Mouse (Mus musculus) gastrocnemius, postnatal 14 days (tissue): ENCODE measurements around the gene Nipa1. TPM values are rescaled to one million over a fixed set of nuclear protein-coding genes. Genes with fewer than 3 reads are reported as not detected.

Experiments
- DNase-seq: peaks from one replicate; pipeline ENCODE4 v3.0.0; 2021; ENCODE audit warnings: mixed read lengths
- intact Hi-C: fragments of 180-260 bp; cut with DNase I; formaldehyde crosslinking; loops from one replicate; pipeline ENCODE4 v1.15.1; 2025; ENCODE audit warnings: low total_unique reads
- total RNA-seq, 2 experiments: library from RNA; stranded (reverse); gene quantifications; 2 replicates each; pipeline ENCODE4 v1.2.3; 2021

The Nipa1 gene
- total RNA-seq, 2 experiments from 2014 or later, result 2.4 to 3.2 TPM

DNA sequence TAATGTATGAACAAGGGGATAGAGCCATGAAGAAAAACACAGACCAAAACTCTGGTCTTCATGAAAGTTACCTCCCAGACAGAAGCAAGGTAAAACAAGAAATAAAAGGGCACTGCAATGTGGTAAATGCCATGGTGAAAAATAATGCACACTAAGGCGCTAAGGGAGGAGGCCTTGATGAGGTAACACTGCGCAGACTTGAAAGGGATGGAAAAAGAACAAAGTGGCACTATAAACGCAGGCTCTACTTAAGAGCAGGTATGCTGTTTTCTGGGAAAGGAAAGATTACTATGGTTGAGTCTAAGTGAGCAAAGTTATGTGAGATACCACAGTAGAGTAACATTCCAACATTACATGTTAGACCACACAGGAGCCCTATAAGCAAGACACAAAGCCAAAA is 60.0 kb downstream of the Nipa1 start:
- intact Hi-C loops, result no loop called here
- no peak for DNase-seq

DNA sequence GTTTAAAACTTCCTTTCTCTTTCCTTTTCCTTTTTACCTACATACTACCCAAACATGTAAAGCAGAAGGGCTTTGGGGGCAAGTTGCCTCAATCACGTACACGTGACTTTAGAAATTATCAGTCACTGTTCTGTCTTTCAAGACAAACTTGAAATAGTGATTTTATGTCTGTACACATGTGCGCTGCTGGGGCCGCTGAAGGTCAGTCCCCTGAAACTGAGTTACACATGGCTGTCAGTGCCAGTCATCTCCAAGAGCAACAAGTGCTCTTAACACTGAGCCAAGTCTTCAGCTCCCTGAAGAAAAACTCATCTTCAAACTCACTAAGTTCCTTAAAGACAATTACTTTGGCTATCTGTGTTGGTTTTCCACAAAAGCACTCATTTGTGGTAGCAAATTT is 61.8 kb downstream of the Nipa1 start:
- no peak for DNase-seq
- intact Hi-C loops, result no loop called here

GRCm38 (mm10) chr7:55957178-55957577 is 62.6 kb downstream of the Nipa1 start:
- intact Hi-C loops, result no loop called here
- no peak for DNase-seq

DNA sequence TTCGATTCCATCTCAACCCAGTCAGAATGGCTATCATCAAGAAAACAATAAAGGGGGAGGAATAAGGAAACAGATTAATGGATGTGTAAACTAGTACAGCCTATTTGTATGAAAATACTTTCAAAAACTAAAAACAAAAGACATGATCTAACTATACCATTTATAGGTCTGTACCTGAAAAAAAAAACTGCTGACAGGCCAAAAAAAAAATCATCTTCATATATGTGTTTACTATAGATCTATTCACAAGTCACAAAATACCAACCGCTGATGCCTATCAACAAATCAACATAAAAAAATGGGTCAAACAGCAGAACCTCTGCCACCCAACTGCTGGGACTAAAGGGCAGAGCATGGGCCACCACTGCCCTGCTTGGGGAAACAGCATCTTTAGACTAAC is 63.7 kb downstream of the Nipa1 start:
- no peak for DNase-seq
- intact Hi-C loops, result no loop called here

DNA sequence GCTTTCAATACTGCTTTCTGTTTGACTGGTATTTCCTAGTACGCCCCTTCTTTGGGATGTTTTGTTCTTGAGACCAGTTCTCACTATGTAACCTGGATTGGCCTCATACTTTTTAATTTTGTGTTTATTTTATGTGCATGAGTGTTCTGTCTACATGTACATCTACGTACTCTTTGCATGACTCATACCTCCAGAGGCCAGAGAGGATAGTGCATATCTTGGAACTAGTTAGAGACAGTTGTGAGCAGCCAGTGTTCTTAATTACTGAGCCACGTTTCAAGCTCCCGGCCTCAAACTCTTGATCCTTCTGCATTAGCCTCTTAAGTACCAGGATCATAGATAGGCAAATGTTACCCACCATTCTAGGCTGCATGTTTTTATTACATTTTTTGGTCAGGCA is 81.4 kb downstream of the Nipa1 start:
- no peak for DNase-seq
- intact Hi-C loops, result loop anchor here (10.0 kb wide), 1 partner anchor 216 kb away; no protein-coding TSS in a partner anchor

GRCm38 (mm10) chr7:55935025-55935424 is 84.7 kb downstream of the Nipa1 start:
- DNase-seq, result no peak
- intact Hi-C loops, result loop anchor here (10.0 kb wide), 1 partner anchor 220 kb away; no protein-coding TSS in a partner anchor

DNA sequence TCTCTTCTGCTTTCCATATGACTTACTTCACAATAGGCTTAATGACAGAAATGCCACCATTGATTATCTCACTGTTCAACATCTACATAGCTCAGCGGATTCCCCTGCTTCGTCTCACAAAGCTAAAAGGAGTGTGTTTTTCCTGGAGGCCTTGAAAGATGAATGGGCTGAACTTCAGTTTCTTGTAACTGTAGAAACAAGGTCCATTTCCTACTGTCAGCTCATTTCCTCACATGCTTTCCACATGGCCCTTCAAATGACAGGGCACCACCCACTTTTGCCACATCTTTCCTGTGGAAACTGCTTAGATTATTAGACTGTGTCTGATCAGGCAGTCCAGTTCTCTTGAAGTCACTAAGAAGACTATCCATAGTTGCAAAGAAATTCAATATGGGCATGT is 91.1 kb downstream of the Nipa1 start:
- no peak for DNase-seq
- intact Hi-C loops, result no loop called here

Other genes starting within 250 kb of the Nipa1 start
- 1 to 10 TPM; 9.0 to 9.8 TPM for gene Tubgcp5, start 225.8 kb downstream of the Nipa1 start, total RNA-seq
- gene Cyfip1, start 178.2 kb downstream of the Nipa1 start, total RNA-seq, result 10 to 100 TPM; 28.3 to 29.4 TPM
- 10 to 100 TPM; 26.3 to 27.2 TPM for gene Nipa2, start 57.5 kb downstream of the Nipa1 start, total RNA-seq
- gene Herc2, start 30.2 kb upstream of the Nipa1 start, total RNA-seq, result 10 to 100 TPM; 26.8 to 29.0 TPM
- not detected for gene Oca2, start 219.8 kb upstream of the Nipa1 start, total RNA-seq